Mouse (Mus musculus) midbrain, embryonic 11.5 days (tissue): ENCODE measurements around the gene Mad2l1. TPM values are rescaled to one million over a fixed set of nuclear protein-coding genes. Genes with fewer than 3 reads are reported as not detected.

ENCODE experiments used
- polyA plus RNA-seq: library from polyadenylated mRNA; unstranded; fragments of >200 nt; fragmentation: Nextera tagmentation; extraction: Ambion mirVana; gene quantifications from 2 replicates; pipeline ENCODE4 v1.2.1, GENCODE M21; 2014

Gene Mad2l1
- polyA plus RNA-seq, 1 experiment from 2014 or later: 133 TPM

Other genes starting within 250 kb of the Mad2l1 start
- gene Vmn1r32, start 24.7 kb downstream of the Mad2l1 start, polyA plus RNA-seq: 0.15 TPM in 1 of 2 replicates, not detected in the other
- not detected in 2 replicates for gene Vmn1r33, start 82.9 kb downstream of the Mad2l1 start, polyA plus RNA-seq
- gene Vmn1r34, start 108.5 kb downstream of the Mad2l1 start, polyA plus RNA-seq: not detected in 2 replicates
- not detected in 2 replicates for gene Vmn1r35, start 150.5 kb downstream of the Mad2l1 start, polyA plus RNA-seq
- not detected in 2 replicates for gene Vmn1r36, start 183.8 kb downstream of the Mad2l1 start, polyA plus RNA-seq
- not detected in 2 replicates for gene Vmn1r37, start 194.0 kb downstream of the Mad2l1 start, polyA plus RNA-seq
- not detected in 2 replicates for gene Vmn1r38, start 247.2 kb downstream of the Mad2l1 start, polyA plus RNA-seq